In the genomic region with DNA sequence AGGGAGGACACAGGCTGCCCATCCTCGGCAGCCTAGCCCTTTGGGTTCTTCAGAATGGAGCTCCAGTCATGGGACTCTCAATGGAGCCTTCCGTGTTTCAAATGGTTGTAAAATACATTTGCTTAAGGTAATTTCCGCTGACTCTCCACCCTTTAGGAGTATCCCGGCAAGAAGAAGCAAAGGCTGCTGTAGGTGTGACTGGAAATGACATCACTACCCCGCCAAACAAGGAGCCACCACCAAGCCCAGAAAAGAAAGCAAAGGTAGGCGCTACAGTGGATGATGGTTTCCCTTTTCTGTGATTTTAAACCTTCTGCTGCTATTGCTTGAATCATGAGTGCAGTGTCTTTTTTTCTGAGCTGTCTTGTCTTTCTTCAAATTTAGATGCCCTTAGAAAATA, we compare ENCODE assay signal across 13 mouse cellular contexts.
"Had no signal": no experiment of that assay in that cellular context is flagged by ENCODE, and none has a peak within 500 bp of the region (broad histone marks: within the 10 kb centered on the region; RNA-seq: fewer than 3 reads in every experiment).

No protein-coding gene starts in this region.

- H3K4me3 ChIP-seq: limb, embryonic 12.5 days; liver, embryonic 13.5 days; lung, embryonic 15.5 days; midbrain, embryonic 13.5 days; myocyte; neural tube, embryonic 15.5 days had no signal

- H3K9ac ChIP-seq: limb, embryonic 12.5 days; liver, embryonic 13.5 days; liver, postnatal 0 days; lung, embryonic 15.5 days; midbrain, embryonic 13.5 days; neural tube, embryonic 15.5 days had no signal

- H3K4me1 ChIP-seq: limb, embryonic 12.5 days; liver, embryonic 13.5 days; lung, embryonic 15.5 days had no signal

- ATAC-seq: liver, postnatal 0 days; midbrain, embryonic 13.5 days had no signal

- H3K9me3 ChIP-seq: limb, embryonic 12.5 days; liver, embryonic 13.5 days; lung, embryonic 15.5 days; midbrain, embryonic 13.5 days; neural tube, embryonic 15.5 days had no signal

- H3K27ac ChIP-seq: limb, embryonic 12.5 days; liver, embryonic 13.5 days; lung, embryonic 15.5 days; macrophage; midbrain, embryonic 13.5 days; neural tube, embryonic 15.5 days had no signal

- H3K27me3 ChIP-seq: limb, embryonic 12.5 days; liver, embryonic 13.5 days; lung, embryonic 15.5 days; midbrain, embryonic 13.5 days; neural tube, embryonic 15.5 days had no signal

- DNase-seq: kidney, adult 2 months; kidney, postnatal 25 days; layer of hippocampus, adult 9-11 months; liver; liver, embryonic 13.5 days; liver, postnatal 0 days; lung, postnatal 14 days had no signal

- H3K4me2 ChIP-seq: limb, embryonic 12.5 days; liver, embryonic 13.5 days; lung, embryonic 15.5 days; midbrain, embryonic 13.5 days; neural tube, embryonic 15.5 days had no signal
